In the genomic region with DNA sequence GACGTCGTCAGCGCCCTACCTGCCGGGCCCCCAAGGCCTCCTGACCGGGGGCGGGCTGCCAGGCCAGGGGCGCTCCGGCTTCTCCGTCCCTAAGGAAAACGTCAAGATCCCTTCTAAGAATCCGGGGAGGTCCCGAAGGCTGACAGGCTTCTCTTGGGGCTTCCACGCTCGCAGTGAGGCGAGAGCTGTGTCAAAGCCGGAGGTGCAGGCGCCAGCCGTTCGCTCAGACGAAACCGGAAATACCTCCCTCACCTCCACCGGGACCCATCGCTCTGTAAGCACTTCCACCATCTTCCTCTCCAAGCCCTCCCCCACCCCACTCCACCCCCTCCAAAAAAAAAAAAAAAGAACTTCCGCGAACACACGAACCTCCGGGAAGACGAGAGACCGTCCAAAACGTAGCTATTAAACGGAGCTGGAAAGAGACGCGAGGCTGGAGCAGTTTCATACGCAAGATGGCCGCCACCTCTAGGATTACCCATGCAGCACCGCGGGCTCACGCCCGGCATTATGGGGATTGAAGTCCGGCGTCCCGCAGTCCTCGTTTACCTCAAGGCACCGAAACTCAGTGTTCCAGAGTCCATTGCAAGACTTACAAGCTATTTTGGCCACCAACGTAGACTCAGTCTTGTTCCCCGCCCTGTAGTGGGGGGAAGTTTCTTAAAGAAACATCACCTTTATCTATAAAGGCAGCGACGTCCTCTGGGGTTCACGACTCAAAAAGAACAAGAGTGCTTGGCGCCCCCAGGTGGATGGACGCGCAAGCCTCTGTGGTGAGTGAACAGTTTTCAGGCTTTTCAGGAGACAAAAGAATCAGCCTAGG, we compare ENCODE assay signal across 8 mouse cellular contexts. TPM values are rescaled to one million over a fixed set of nuclear protein-coding genes. Genes with fewer than 3 reads are reported as not detected.
DNase-seq lines count a peak whose midpoint lies in the region; ATAC-seq lines count a peak whose summit lies in the region.

No protein-coding gene starts in this region.

- H3K9me3 ChIP-seq in hindbrain, embryonic 15.5 days, result no peaks in the 10 kb centered on the region

- peaks cover 28% of the 10 kb centered on the region for H3K4me1 ChIP-seq in hindbrain, embryonic 15.5 days (replicated peaks)

- H3K27me3 ChIP-seq in hindbrain, embryonic 15.5 days, result no peaks in the 10 kb centered on the region

- peak overlapping the region; percentile 94 for H3K9ac ChIP-seq in hindbrain, embryonic 15.5 days

- peak overlapping the region; percentile 99 for H3K4me3 ChIP-seq in hindbrain, embryonic 15.5 days

- peaks cover 14% of the 10 kb centered on the region for H3K36me3 ChIP-seq in hindbrain, embryonic 15.5 days

- DNase-seq in T-cell, adult 2 months (ENCODE audit: low spot score), result peak; percentile 98
- DNase-seq in cerebellum, postnatal 36 days, result peak; percentile 94 to 96
- DNase-seq in frontal cortex, postnatal 36 days (ENCODE audit: low spot score in 2 of 2), result peak; percentile 95 to 99
- DNase-seq in left cerebral cortex, adult 11 months (ENCODE audit: low spot score), result peak; percentile 98
- peak; percentile 94 to 98 for DNase-seq in lung, postnatal 4 days
- DNase-seq in retina, postnatal 7 days (ENCODE audit: low read depth, low spot score), result peak; percentile 91
- peak; percentile 74 for DNase-seq in urinary bladder, adult 2 months (ENCODE audit: low spot score)

- H3K27ac ChIP-seq in hindbrain, embryonic 15.5 days (replicated peaks), result peak overlapping the region; percentile 94

- ATAC-seq in hindbrain, embryonic 15.5 days (ENCODE audit: low FRiP score, low read depth), result peak; percentile 99

- under 1% methylated on average over 52 of the region's 52 CpGs for WGBS in hindbrain, embryonic 15.5 days

- peak overlapping the region; percentile 76 for H3K4me2 ChIP-seq in hindbrain, embryonic 15.5 days

RNA-seq across cellular contexts. Expression of a gene that starts 0.6 kb away (rescaled TPM):
- polyA plus RNA-seq in hindbrain, embryonic 15.5 days (2015; fragmentation: Nextera tagmentation; extraction: Ambion mirVana), result 29.6 and 30.4 TPM in 2 replicates
- polyA plus RNA-seq in urinary bladder, adult 2 months (2012; rRNA removed), result 28.7 and 30.1 TPM in 2 replicates

RNA-seq across cellular contexts. Expression of a gene that starts 8.2 kb away (rescaled TPM):
- polyA plus RNA-seq in hindbrain, embryonic 15.5 days (2015; fragmentation: Nextera tagmentation; extraction: Ambion mirVana), result 30.0 and 30.7 TPM in 2 replicates
- 15.6 and 19.4 TPM in 2 replicates for polyA plus RNA-seq in urinary bladder, adult 2 months (2012; rRNA removed)

Comparison
In these comparisons a context has a peak if more than half of its experiments do, and no peak if none do; other contexts are left out.
1. Peak in every context shown above with its lines: DNase-seq, ATAC-seq, H3K4me3 ChIP-seq and H3K27ac ChIP-seq.